Mouse (Mus musculus) cerebellum, postnatal 14 days (tissue): ENCODE measurements at regions not wholly inside any gene's neighbourhood (a gene's known extent, or its start where the extent isn't known, plus 50 kb on each side); places are given as distances from the start of the nearest gene placed in this dataset.
"Not testable (repeated sequence)": the region's sequence is repeated elsewhere in the genome, so short reads cannot be mapped to it uniquely, and the experiment has no call there.

Experiments used
- DNase-seq, 2 experiments: peaks; one replicate each; pipeline ENCODE4 v3.0.0; 2021; ENCODE audit warnings: mixed read lengths in 2 of 2

DNA sequence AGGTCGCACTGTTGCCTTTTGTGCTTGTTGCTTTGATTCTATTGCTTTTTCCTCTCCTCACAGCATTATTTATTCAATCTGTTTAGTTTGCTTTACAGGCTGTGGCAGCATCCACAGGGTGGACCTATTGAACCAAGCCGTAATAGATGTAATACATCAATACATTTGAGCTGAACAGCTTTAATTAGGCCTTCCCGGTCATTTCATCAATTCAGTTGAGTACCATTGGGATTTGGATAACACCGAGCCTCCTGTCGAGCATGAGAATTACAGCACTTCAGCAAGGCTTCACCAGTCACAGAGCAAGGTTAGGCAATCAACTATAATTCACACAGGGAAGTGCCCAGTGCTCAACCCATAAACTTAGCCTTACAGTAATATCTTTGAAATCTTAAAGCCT lies 1701.8 kb downstream of the Olfm4 start:
- DNase-seq: no peak

GRCm38 (mm10) chr14:81692245-81692644 lies 1708.4 kb downstream of the Olfm4 start:
- not testable (repeated sequence) for DNase-seq

GRCm38 (mm10) chr14:81716056-81716455 lies 1732.2 kb downstream of the Olfm4 start:
- peak; percentile 6 to 46 for DNase-seq
